Mouse (Mus musculus) urinary bladder, adult 2 months (tissue): ENCODE results near the gene Gm28308. TPM values are rescaled to one million over a fixed set of nuclear protein-coding genes. Genes with fewer than 3 reads are reported as not detected.

Experiments used
- DNase-seq: peaks from one replicate; pipeline ENCODE4 v3.0.0; 2022; ENCODE audit warnings: low spot score
- polyA plus RNA-seq: library from polyadenylated mRNA; depleted of rRNA; stranded (reverse); fragments of >200 nt; gene quantifications from 2 replicates; pipeline ENCODE4 v1.2.3, GENCODE M21; 2012; rRNA removed

Gene Gm28308
- polyA plus RNA-seq, 1 experiment: 1.2 TPM

DNA sequence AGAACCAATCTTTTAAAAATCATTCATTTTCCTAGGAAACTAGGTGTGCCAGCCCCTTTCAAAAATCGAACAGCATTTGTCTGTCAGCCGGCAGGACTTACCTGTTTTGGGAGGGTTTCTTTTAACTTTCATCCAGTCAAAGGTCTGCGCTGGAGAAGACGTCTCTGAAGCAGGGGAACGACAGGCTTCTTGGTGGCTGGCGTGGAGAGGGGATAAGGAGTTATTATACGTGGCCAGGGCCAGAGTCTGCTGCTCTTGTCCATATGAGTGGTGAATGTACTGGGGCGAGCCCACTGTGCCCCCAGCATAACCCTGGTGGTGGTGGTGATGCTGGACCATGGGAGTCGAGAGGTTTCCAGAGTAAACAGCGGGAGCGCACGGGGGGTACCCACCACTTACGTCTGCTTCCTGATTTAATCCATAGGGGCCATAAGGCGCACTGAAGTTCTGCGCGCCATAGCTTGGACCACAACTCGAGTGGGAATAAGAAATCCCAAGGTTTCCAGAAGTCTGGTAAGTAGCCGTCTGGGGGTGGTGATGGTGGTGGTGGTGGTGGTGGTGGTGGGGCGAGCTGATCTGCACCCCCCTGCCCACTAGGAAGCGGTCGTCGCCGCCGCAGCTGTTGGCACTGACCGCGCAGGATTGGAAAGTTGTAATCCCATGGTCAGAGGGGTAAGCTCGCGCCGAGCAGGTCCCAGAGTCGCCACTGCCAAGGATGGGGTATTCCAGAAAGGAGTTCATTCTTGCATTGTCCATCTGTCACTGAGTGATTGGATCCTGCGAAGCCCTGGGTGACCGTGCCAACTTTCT lies 55.5 kb downstream of the Gm28308 start:
- no peak for DNase-seq

DNA sequence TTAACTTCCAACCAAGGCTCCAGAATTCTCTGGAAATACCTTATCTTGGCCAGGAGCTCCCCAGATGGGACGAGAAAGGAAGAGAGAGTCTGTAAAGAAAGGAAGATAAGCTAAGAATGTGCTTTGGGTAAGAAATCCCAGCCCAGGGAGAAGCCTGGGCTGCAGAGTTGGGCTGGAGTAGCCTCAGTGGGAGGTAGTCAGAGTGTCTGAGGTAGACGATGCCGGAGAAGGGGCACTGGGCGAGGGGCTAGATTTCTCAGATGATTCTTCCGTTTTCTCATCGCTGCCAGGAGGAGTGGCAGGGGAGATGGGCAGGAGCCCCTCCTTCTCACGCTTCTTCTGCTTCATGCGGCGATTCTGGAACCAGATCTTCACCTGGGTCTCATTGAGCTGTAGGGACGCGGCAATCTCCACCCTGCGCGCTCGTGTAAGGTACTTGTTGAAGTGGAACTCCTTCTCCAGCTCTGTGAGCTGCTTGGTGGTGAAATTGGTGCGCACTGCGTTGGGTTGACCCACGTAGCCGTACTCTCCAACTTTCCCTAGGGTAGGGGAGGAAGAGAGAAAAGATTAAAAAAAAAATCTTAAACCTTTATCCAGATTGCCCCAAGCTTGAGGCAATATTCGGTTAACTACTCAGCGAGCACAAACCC lies 56.5 kb downstream of the Gm28308 start:
- no peak for DNase-seq

DNA sequence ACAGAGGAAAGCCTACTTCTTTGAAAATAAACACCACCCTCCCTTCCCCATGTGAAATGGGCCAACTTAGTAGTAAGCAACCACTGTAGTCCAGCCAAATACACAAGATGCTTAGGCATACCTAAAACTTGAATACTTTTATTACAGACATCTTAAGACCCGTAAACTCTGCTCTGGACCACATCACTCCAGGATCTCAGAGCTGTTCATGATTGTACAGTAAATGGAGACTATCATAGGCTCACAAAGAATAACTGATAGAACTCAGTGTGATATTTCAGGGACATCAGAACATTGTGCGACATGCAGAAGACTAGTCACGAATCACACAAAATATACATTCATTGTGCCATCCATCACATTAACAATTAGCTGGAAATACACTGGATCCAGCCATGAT lies 57.7 kb downstream of the Gm28308 start:
- DNase-seq: no peak

DNA sequence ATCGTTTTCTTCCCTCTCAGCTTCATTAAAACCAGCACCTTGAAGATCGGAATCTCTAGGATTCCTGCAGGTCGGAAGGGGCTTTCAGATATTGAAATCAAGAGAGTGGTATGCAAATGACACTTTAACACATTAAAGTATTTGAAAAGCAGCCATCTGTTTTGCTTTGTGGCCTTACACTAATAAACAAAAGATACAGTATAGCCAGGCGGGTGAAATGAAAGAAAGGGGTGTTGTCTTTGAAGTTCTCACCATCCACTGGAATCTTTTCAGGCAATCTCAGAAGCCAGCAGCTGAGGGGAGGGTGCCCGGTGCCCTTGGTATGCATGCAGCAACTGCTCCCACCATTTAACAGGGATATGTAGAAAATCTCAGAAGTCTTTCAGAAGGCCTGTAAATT lies 59.1 kb downstream of the Gm28308 start:
- no peak for DNase-seq

DNA sequence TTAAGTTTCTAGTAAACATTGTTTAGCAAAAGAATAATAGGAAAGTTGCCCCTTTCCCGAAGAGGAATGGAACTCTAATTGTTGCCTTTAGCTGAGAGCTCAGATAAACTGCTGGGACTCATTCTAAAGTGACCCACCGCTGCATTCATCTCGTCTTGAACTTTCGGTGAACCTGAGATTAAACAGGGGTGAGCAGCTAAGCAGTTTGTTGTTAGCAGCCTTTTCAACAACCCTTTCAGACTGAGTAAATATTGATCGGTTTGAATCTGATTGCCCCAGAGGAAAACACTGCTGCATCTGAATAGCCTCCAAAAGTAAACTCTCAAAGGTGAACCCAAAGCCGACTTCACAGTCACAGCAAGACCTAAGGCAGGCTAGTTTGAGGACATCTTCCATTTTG lies 59.9 kb downstream of the Gm28308 start:
- no peak for DNase-seq

DNA sequence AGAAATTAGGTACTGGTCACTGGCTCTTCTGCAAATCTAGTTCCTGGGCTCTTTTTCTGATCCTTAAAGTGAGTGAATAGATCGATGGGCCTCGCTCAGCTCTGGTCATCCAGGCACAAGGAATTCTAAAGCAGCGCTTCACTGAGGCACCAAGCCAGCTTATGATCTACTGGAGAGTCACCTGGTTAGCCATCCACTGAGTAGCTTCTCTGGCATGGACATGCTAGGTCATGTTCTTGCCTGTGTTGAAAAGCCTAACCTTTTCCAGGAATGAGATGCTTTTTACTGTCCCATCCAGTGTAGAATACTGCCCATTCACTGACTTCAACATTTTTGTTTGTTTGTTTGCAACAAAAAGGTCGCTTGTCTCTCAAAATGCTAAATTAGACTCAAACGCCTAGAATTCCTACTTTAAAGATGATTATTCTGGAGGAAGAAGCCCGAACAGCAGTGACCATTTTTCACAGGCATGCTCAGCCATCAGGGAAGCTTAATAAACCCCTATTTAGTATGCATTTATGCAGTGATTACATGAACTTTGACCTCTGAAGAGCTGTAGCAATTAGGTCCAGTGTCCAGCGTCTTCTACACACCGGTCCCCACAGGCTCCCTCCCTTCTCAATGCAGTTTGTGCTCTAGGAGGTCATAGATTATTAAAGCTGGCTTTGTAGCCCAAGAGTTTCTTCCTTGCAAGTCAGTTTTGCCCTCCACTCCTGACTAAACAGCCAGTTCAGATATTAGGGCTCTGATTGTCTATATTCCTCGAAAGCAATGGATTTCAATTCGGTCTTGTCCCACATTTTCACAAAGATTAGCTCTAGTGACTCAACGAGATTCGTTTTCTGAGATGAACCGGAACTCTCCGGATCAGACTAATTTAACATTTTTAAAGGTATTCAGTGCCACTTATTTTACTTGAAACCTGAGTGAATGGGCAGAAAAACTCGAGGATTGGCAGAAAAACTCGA lies 60.6 kb downstream of the Gm28308 start:
- DNase-seq: no peak

DNA sequence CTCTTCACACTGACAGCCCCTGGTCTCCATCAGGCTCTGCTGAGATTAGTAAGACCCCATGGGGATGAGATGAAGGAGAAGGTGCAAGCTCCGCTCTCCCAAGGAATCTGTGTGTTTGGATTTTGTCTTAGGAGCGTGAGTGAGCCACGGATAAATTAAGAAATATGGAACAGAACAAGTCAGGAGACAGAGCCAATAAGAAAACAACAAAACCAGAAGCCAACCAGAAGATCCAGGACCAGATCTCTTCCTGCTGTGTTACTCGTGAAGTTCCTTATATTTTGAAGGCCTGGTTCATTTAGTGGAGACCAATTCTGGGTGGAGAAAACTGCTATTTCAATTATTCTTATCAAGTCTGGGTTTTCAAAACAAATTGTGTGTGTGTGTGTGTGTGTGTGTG lies 61.6 kb downstream of the Gm28308 start:
- DNase-seq: no peak

DNA sequence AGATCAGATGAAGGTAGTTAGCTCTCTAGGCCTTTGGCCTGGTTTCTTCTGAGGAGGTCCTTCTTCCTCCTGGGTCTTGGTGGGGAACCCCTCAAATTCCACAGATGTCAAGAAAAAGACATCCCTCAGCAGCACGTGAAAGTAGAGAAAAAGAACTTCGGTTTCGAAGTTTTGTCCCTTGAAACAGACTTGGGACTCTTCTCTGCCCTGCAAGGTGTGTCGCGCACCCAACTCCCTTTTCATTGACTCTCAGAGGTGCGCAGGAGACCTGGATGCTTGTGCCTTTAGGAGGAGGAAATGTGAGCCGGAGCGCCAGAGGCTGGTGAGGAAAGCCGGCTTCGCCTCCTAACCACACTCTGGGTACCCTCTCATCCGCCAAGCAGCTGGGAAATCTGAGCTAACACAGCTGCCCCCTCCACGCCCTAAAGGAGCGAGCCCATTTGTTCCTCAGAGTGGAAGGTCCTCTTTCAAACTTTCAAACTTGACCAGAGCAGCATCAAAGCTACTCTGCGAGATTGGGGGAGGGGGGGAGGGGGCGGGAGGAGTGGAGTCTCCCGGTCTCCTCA lies 62.7 kb downstream of the Gm28308 start:
- no peak for DNase-seq

DNA sequence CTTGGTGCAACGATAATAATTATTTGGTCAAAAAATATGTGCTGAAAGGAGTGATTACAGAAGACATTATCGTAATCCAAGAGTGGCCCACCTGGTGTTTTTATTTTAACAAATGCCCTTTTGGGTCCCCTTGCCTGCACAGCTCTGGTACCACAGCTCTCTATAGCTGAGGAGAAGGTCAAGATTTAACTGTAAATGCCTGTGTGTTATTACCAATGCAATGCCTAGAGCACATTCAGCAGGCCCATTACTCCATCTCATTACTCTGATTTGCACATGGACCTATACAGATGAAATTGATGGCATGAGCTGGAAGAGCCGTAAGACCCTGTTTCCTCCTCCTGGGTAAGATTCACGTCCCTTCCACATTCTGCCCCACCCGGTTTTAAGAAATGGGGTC lies 74.0 kb downstream of the Gm28308 start:
- DNase-seq: no peak

DNA sequence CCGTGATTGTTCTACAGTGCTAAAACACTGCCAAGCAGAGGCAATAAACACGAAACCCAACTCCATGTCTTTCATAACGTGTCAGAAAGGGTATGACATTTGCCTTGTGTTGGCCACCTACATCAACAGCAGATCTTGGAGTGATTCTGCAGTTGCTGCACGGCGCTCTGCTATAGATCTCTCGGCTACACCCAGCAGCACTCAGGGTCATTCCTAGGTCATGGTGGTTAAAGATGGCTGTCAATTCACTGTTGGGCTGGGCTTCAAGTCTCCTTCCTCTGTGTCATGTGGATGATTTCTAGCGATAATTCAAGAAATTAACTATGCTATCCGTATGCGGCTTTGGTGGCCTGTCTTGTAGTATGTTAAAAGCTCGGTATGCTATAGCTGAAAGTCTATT lies 74.6 kb downstream of the Gm28308 start:
- DNase-seq: no peak

DNA sequence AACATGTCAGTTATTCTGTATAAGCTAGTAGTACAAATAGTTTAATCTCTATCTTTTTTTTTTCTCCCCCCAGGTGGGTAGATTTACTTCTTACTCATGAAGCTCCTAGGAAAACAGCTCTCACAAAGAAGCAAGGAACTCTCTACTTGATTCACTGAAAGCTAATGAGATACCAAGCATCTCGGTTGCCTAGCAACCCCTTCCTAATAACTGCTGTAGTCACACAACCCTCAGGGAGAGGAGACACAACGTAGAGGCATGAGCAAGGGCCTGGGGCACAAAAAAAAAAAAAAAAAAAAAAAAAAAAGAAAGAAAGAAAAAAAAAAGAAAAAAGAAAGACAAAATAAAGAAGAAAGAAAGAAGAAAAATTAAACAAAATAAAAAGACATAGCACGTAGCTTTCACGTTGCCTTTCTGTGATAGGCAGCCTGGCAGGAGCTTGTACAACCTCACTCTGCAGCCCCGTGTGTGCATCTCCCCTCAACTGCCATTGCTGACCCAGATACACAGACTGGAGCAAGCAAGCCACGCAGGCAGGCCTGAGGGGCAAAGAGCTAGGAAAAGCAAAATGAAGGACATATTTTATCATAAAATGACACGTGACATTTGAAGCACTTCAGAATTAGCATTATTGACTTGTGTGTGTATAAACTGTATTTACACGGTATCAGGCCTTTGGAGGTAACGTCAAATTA lies 75.2 kb downstream of the Gm28308 start:
- no peak for DNase-seq

DNA sequence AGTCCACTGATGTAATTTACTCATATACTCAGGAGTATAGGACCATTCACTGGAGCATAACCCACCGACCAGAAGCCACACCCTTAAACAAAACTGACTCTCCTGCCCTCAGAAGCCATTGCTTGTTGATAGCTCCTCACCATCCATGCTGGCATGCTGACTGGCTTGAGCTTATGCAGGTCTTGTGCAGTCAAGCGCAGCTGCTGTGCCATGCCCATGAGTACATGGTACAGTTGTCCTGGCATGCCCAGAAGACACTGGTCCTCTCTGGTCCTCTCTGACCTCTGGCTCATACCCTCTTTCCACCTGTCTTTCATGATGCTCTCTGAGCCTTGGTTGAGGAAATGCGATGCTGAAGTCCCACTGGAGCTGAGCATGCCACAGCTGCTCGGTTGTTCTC lies 89.5 kb downstream of the Gm28308 start:
- DNase-seq: no peak

DNA sequence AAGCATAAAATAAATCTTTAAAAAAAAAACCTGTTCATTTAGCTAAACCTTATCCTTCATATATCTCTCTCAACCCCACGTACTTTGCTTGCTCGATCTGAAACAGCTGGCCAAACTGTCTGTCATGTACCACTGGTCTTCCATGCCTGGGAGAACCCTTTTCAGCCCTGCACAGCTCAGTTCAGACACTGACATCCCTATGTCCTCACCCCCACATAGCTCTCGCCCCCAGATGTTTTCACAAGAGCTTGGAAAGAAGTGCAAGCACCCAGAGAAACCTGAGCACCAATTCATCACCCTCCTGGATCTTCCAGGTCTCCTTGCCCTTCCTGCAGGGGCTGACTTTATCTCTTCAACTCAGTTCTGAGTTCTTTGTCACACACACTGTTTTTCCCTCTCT lies 92.0 kb downstream of the Gm28308 start:
- no peak for DNase-seq

DNA sequence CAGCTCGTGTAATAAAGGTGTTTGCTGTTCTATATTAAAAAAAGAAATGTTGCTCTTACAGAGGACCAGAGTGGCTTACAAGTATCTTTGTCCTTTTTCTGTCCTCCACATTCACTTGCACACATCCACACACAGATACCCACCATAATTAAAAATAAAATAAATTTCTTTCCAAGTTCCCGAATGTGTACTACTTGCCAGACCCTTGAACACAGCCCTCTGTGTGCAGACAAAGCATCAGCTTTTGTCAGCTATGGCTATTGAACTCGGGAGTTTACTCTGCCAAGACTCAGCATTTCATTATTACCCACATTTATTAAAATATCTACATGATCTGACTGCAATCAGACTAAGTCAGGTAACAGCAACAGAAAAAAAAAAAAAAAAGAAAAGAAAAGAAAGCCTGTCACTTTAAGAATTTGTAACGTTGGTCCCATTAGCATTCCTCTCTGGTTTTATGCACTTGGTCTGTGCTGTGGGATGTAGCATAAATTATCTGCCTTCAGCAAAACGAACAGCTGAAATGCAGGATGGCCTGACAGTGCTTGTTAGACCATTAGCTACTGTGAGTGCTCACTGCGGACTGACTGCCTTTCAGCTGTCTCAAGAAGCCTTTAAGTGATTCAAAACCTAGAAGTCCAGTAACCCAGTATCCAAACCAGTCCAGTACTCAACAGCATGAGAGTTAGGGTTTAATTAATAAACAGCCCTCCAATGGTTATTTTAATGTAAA lies 94.1 kb downstream of the Gm28308 start:
- DNase-seq: no peak

DNA sequence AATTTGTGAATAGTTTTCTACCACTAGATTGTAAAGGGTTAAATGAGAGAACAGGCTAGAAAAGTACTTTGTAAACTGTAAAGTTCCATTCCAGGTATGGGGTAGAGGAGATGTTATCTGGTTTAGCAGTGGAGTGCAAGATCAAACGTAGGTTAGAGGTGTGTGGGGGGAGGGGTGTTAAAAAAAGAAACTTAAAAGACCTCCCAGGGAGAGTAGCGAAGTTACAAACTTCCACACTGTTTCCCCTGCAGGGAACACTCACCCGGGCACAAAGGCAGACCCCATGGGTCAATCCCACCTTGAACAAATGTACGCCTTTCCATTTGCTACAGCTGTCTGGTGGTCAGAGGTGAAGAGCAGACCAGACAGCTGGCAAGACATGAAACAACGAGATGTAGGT lies 97.2 kb downstream of the Gm28308 start:
- DNase-seq: no peak

Other genes with a start within 250 kb of the Gm28308 start
- 22.6 and 26.0 TPM in 2 replicates for gene Skap2, start 200.8 kb downstream of the Gm28308 start, polyA plus RNA-seq
- 0.73 and 0.83 TPM in 2 replicates for gene Hoxa1, start 55.0 kb downstream of the Gm28308 start, polyA plus RNA-seq
- 1.3 and 1.9 TPM in 2 replicates for gene Hoxa2, start 48.5 kb downstream of the Gm28308 start, polyA plus RNA-seq
- 0.04 and 0.07 TPM in 2 replicates for gene 5730596B20Rik, start 35.8 kb downstream of the Gm28308 start, polyA plus RNA-seq
- 0.61 and 0.62 TPM in 2 replicates for gene Hoxa4, start 21.6 kb downstream of the Gm28308 start, polyA plus RNA-seq
- 6.1 and 7.2 TPM in 2 replicates for gene Hoxa5, start 8.8 kb downstream of the Gm28308 start, polyA plus RNA-seq
- 1.7 and 3.4 TPM in 2 replicates for gene Hoxa6, start 4.6 kb downstream of the Gm28308 start, polyA plus RNA-seq
- 3.7 and 6.0 TPM in 2 replicates for gene Hoxa3, start within 50 bp of the Gm28308 start, polyA plus RNA-seq
- 27.6 and 28.6 TPM in 2 replicates for gene Hoxa7, start 8.5 kb upstream of the Gm28308 start, polyA plus RNA-seq
- gene Hoxa9, start 17.8 kb upstream of the Gm28308 start, polyA plus RNA-seq: 48.1 and 60.0 TPM in 2 replicates
- gene Hoxa10, start 27.5 kb upstream of the Gm28308 start, polyA plus RNA-seq: 79.4 and 93.6 TPM in 2 replicates
- 25.4 and 29.2 TPM in 2 replicates for gene Hoxa11, start 32.5 kb upstream of the Gm28308 start, polyA plus RNA-seq
- gene Hoxa13, start 47.5 kb upstream of the Gm28308 start, polyA plus RNA-seq: 32.5 and 40.7 TPM in 2 replicates
- 1.1 TPM in 2 replicates for gene Evx1, start 100.2 kb upstream of the Gm28308 start, polyA plus RNA-seq